Mouse (Mus musculus): ENCODE data around the gene Vhl.

- no peak for TF ChIP-seq CTCF (IDR thresholded peaks at IDR 0.05)
- TF ChIP-seq POLR2A (IDR thresholded peaks at IDR 0.05; ENCODE audit: insufficient read depth, low read depth, low read length) = no peak
These were observed 23.9 kb upstream of the Vhl start for GRCm38 (mm10) chr6:113599833-113600232.

Data from heart, adult 2 months (tissue).